Mouse (Mus musculus): ENCODE measurements around the gene Olfr599.
"Not testable (repeated sequence)": the region's sequence is repeated elsewhere in the genome, so short reads cannot be mapped to it uniquely, and the experiment has no call there.

Olfr599 gene

DNA sequence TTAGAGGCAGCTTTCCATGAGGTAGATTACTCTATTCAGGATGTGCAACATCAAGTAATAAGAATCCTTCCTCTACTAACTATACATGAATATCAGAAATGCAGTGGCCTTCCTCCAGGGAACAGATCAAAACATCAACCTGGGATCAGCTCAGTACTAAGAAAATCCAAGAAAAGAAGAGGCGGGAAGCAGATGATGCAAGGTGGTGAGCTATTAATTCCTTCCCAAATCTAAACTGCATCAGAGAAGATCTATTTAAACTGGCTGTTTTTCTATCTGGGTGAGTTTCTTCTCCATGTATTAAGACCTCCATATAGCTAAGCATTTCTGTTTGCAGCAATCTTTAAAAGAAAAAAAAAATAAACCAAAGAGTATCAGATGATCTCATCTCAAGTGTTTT, at the start of gene Olfr599:
TSS of gene Olfr599 (plus strand) at position 301 of the 400 bp plus-strand sequence.
- DNase-seq (ENCODE audit: low spot score in 2 of 2), result no peak

DNA sequence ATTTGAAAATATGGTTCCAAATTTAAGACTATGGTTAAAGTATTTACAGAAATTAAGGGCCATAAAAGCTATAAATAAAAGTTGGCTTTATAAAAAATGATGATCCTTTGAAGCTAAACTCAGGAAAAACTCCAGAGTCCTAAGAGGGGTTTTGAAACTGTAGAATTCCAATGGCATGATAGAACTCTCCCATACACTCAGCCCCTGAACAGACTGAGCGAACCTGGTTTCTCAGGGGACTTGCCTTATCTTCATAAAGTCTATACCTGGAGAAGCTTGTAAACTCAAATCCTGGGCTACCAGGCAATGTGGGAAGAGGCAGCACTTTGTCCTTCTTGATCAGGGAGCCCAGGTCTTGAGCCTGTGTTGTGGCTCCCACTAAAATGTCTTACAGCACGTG, 30.4 kb upstream of the Olfr599 start, which contains the start of gene Olfr596:
TSS of gene Olfr596 (plus strand) at position 301 of the 400 bp plus-strand sequence.
- not testable (repeated sequence) for DNase-seq (ENCODE audit: low spot score in 2 of 2)

DNA sequence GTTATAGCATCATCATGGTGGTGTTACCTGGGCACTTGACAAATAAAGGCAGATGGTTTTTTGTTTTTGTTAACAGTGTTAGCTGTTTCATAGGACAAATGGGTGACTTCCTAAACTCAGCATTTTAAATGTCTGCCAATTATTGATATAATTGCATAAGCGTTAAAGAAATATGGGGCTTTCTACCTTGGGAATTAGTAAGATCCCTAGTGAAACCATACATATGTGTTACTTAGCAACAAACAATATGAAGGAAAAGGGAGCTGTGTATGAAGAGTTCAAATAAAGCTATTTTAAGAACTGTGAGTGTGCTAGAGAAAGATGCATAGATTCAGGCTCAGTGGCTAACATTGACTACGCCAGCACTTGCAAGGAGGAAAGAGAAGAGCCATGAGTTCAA, 19.7 kb upstream of the Olfr599 start, which contains the start of gene Olfr597:
TSS of gene Olfr597 (plus strand) at position 301 of the 400 bp plus-strand sequence.
- DNase-seq (ENCODE audit: low spot score in 2 of 2), result not testable (repeated sequence)

GRCm38 (mm10) chr7:103323268-103323667, 12.4 kb upstream of the Olfr599 start, which contains the start of gene Olfr598:
Gene Olfr598, plus strand, starts transcription at chr7:103323568.
- no peak for DNase-seq (ENCODE audit: low spot score in 2 of 2)

DNA sequence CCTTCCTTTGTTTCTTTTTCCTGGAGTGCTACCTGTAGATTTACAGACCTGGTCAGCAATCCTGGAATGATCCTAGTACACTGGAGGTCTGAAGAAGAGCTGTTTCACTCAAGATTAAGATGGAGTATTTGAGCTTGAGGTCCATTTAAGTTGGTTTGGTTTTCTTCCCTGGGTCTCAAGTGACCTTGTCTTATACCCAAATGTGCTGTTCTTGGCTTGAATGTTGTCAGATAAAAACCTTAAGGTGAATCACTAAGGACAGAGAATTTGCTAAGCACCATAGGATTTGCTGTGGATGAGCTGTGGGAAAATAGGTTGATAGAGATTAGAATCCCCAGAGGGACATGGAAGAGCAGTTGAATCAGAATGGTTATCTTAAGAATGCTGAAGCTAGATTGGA, 13.9 kb downstream of the Olfr599 start, which contains the start of gene Olfr600:
TSS of gene Olfr600 (minus strand) at position 101 of the 400 bp plus-strand sequence.
- no peak for DNase-seq (ENCODE audit: low spot score in 2 of 2)

DNA sequence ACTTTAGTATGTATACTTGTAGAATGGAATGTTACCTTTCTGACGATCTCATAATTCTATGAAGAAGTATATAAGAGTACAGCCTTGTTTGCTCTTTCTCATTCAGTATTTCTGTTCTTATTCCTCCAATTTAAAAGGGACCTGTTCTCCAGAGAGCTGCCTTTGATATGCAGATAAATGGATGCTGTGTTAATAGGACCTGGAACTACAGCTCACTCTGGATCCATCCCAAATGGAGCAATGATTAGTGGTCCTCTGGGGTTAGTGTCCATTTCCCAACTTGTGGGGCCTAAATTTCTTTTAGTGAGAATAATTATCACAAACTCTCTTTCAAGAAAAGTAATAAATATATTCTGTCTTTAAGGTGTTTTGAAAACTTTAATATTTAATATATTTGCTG, 26.8 kb downstream of the Olfr599 start, which contains the start of gene Olfr601:
TSS of gene Olfr601 (minus strand) at position 101 of the 400 bp plus-strand sequence.
- DNase-seq (ENCODE audit: low spot score in 2 of 2), result no peak

GRCm38 (mm10) chr7:103386077-103386476, 50.4 kb downstream of the Olfr599 start, which contains the start of gene Olfr603:
Gene Olfr603, minus strand, starts transcription at chr7:103386177.
- no peak for DNase-seq (ENCODE audit: low spot score in 2 of 2)
